Mouse (Mus musculus) liver (tissue): ENCODE measurements at regions not wholly inside any gene's neighbourhood (a gene's known extent, or its start where the extent isn't known, plus 50 kb on each side); places are given as distances from the start of the nearest gene placed in this dataset.

Experiments used
- DNase-seq: peaks from one replicate; pipeline ENCODE4 v3.0.0-alpha.2; 2020; ENCODE audit warnings: mixed read lengths

DNA sequence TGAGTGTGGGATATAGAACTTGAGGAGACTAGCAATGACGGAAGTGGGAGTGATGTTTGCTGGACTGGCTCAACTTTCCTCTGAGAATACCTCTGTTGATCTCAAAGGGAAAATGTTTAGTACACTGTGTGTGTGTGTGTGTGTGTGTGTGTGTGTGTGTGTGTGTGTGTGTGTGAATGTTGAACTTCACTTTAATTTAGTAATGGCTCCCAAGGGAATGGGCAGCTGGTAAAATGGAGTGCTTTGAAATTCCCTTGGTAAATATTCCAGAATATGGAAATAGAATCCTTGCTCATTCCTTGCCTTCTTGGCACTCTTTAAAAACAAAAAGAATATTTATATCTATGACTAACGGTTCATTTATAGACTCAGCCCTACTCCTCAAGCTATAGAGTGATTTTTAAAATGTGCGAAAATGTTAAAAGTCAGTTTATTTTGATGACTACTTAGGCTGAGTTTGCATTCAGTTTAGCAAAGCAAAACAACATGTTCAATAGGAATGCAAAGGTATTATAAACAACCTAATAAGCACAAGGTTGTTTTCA lies 287.6 kb upstream of the Pitrm1 start:
- no peak for DNase-seq

DNA sequence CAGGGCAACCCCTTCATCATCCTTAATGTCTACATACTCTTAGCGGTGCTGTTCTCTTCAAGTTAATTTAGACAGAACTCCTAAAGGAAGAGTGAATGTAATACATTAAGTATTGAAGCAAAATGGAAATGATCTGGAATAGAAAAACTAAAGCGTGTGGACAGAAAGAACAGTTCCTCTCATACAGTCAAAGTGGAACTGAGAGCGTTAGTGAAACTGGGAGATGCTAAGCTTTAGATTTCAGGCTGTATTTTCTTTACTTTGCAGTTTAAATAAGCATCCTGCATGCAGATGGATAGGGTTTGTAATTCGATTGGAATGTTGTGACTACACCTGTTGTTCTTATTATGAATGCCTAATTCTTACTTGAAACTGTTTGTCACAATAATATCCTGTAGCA lies 286.5 kb upstream of the Pitrm1 start:
- no peak for DNase-seq

DNA sequence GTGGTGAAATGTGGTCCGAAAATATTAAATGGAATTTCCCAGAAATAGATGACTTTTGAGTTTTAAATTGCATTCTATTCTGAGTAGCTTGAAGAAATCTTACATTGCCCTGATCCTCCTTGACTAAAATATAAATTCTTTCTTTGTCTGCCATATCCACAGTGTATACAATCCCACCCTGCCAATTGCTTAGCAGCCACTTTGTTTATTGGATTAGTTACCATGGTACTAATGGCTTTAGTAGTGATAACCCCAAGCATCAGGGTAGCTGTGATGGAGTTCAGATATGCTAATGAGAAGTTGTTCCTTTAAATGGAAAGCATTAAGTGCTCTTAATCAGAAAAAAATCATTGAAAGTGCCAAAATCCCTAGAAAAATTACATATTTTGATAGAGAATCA lies 277.4 kb upstream of the Pitrm1 start:
- DNase-seq, result no peak

DNA sequence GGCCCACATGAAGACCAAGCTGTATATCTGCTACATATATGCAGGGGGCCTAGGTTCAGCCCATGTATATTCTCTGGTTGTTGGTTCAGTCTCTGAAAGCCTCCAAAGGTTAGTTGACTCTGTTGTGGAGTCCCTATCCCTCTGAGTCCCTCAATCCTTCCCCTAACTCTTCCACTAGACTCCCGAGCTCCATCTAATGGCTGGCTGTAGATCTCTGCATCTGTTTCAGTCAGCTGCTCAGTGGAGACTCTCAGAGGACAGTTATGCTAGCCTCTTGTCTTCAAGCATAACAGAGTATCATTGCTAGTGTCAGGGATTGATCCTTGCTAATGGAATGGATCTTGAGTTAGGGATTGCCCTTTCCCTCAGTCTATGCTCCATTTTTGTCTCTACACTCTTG lies 275.0 kb upstream of the Pitrm1 start:
- DNase-seq, result no peak

GRCm38 (mm10) chr13:6280073-6280472 lies 267.9 kb upstream of the Pitrm1 start:
- no peak for DNase-seq

DNA sequence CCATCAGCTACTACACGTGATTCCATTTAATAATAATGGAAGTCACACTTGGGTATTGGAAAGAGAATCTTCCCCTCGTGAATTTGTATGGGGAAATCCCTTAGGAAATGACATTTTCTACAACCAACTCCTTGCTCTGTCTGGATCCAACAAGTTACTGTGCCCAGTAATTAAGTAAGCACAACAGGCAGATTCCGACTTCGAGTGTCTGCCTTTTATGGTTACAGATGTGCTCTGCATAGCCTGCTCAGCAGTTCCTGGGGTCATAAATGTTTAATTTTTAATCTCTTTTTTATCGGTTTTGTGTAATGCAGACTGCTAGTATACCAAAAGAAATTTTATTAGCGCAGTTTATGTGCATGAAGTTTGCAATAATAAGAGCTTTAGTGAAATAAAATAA lies 259.8 kb upstream of the Pitrm1 start:
- no peak for DNase-seq

DNA sequence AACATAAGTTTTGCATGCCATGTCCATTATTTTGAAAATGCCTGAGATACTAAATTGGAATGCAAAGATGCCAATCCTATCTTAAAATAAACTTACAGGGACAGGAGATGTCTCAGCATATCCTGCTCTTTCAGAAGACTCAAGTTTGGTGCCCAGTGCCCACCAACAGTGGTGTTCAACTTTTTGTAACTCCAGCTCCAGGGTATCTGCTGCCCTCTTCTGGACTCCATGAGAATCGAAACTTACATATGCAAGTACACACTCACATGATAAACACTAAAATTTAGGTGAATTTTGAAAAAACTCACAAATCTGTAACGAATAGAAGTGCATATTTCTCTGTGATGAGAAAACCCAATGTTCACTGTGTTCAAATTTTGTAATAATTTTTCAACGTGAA lies 255.9 kb upstream of the Pitrm1 start:
- no peak for DNase-seq

DNA sequence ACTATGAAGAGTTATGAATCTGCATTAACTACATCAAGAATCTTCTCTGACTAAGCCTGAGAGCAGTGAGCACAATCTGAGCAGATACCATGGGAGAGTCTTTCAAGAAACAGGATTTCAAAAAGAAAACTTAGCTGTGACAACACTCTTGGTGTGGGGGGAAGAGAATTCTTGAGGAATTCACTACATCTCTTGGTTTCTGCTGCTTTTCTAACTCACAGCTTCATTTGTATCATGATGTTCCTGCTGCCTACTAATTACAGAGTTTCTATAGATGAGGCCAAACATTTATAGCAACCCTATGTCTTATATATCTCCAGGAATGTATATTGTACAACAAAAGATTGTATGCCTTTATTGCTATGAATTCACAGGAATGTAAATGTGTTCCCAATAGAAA lies 242.2 kb upstream of the Pitrm1 start:
- no peak for DNase-seq

- no peak for DNase-seq
These were observed 241.3 kb upstream of the Pitrm1 start for GRCm38 (mm10) chr13:6306616-6306988.

GRCm38 (mm10) chr13:6306989-6307917 lies 240.7 kb upstream of the Pitrm1 start:
- DNase-seq, result no peak

GRCm38 (mm10) chr13:6316201-6316600 lies 231.7 kb upstream of the Pitrm1 start:
- DNase-seq, result no peak

GRCm38 (mm10) chr13:6323948-6324347 lies 224.0 kb upstream of the Pitrm1 start:
- DNase-seq, result no peak

GRCm38 (mm10) chr13:6330320-6330950 lies 217.5 kb upstream of the Pitrm1 start:
- no peak for DNase-seq

- no peak for DNase-seq
These were observed 207.8 kb upstream of the Pitrm1 start for GRCm38 (mm10) chr13:6340157-6340556.

- DNase-seq, result no peak
These were observed 206.7 kb upstream of the Pitrm1 start for GRCm38 (mm10) chr13:6341102-6341737.

DNA sequence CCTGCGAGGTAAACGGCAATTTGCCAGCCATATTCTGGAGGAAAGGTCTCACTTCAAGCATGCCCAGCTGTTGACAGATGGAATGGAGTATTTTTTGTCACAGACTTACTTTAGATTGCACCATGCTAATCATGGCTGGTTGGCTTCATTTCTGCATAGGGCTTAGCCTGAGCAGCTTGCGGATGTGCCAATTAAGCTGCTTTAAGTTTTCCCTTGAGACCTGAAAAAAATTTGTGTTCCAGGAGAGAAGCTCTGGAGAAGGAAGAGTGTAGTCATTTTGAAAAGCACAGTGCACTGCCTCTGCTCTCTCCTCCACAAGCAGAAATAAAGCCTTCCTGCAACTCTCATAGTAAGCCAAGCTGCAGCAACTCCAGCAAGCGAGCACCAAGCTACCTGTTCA lies 182.8 kb upstream of the Pitrm1 start:
- DNase-seq, result no peak

DNA sequence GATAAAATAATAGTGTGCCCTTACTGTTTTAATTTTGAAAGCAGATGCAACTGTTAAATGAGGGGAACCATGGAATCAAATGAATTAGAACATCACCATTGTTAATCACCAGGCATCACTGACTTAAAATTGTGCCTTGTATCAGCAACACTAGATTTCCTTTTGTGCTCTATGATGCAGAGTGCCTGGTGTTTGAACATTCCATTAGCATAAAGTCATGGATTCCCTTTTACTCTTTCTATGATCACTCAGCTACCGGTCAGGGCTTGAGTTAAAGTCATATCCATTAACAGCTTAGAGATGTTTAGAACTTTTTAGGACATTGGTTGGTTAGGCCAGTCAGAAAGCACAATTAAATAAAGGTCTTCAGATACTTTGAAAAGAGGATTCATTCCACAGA lies 180.3 kb upstream of the Pitrm1 start:
- no peak for DNase-seq

GRCm38 (mm10) chr13:6374570-6375173 lies 173.3 kb upstream of the Pitrm1 start:
- DNase-seq, result no peak

DNA sequence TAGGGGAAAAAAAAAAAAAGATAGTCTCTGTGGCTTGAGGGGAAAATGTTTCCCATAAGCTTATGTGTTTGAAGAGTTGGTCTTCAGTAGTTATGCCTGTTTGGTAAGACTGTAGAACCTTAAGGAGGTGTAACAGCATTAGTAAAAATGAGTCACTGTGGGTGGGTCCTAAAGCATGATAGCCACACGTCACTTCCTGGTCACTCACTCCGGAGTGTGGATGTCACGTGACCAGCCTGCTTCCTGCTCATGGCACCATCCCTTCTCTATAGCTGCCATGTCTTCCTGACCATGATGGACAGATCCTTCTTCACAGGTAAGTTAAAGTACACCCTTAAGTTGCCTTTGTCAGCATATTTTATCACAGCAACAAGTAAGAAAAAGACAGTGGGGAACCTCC lies 170.0 kb upstream of the Pitrm1 start:
- no peak for DNase-seq

DNA sequence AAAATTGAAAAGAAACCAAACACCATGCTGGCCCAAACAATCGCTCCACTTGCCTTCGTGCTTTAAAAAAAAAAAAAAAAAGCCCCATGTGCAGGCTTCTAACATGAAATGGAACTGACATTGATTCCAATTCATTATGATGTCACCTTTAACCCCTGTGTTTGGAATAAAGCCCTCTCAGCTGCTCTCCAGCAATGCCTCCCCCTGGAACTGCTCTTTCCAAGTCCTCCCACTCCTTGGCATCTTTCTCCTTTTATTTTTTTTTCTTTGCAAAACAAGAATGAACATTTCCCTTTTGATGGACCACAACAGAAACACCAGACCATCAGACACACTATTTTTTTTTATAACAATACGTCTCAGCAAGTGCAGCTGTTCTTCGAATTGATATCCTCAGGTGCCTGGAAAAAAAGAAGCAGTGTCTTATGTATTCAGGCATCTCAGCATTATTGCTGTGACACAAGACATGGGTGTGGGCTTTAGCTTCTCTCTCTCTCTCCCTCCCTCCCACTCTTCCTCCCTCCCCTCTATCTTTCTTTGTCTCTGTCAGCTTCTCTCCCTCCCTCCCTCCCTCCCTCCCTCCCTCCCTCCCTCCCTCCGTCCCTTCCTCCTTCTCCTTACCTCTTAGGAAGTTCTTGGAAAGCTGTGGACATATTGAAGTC lies 152.3 kb upstream of the Pitrm1 start:
- no peak for DNase-seq

DNA sequence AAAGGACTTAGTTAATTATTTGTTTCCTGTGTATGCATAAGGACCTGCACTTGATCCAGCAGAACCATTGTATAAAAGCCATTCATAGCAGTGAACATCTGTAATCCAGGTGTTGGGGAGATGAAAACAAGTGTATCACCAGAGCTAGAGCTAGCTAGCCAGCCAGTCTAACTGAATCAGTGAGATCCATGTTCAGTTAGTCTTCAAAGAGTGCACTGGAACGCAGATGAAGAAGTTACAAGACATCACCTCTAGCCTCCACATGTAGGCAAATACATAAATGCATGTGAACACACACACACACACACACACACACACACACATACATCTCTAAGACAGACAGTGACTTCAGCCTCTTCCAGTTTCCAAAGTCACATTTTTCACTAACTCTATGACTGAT lies 150.3 kb upstream of the Pitrm1 start:
- no peak for DNase-seq

- DNase-seq, result no peak
These were observed 116.1 kb upstream of the Pitrm1 start for GRCm38 (mm10) chr13:6431821-6432220.

- no peak for DNase-seq
These were observed 101.0 kb upstream of the Pitrm1 start for GRCm38 (mm10) chr13:6446976-6447375.
